Mouse (Mus musculus): Measurements from ENCODE around the gene Ceacam2. TPM values are rescaled to one million over a fixed set of nuclear protein-coding genes. Genes with fewer than 3 reads are reported as not detected.
"Not testable (repeated sequence)": the region's sequence is repeated elsewhere in the genome, so short reads cannot be mapped to it uniquely, and the experiment has no call there.

Gene Ceacam2
- polyA plus RNA-seq, 1 experiment, result 0.04 TPM

- 59% methylated on average over 5 of the region's 5 CpGs for WGBS
- TF ChIP-seq CTCF (IDR thresholded peaks at IDR 0.05; ENCODE audit: insufficient read depth, low read length) (no peak), POLR2A (IDR thresholded peaks at IDR 0.05; ENCODE audit: borderline replicate concordance, extremely low read depth, low read depth, low read length) (no peak)
- DNase-seq, result no peak
- Histone ChIP-seq H3K4me3 (replicated peaks; ENCODE audit: extremely low read depth, low read depth, low read length) (no peak overlapping the region), H3K4me1 (ENCODE audit: control insufficient read depth, insufficient read depth, low read length) (no peaks in the 10 kb centered on the region)
Measured at GRCm38 (mm10) chr7:25485061-25485460, 54.6 kb downstream of the Ceacam2 start.

DNA sequence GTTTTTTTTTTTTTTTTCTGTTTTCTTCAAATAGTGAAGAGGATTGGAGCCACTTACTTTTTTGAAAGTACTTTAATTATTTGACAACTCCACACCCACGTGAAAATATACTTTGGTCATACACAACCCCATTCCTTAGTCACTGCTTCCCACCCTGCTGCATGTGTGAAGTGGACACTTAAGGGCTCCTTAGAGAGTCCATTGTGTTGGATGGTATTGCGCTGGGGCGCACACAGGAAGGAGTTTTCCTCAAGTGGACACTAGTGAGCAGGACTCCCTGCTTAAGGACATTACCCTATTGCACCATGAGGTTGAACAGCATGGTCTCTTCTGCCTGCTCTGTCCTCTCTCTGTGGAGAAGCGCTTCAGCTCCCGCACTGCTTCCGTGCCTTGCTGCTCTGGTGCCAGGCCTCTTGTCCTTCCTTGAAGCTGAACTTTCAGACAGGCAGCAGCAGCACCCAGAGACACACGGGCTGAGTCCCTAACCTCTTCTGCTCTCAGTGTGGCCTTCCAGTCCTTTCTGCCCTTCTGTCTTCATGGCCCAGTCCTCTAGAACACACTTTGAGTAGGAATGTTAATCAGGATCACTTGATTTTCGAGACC lies 56.4 kb downstream of the Ceacam2 start:
- peak; percentile 28 for DNase-seq
- TF ChIP-seq CTCF (IDR thresholded peaks at IDR 0.05; ENCODE audit: insufficient read depth, low read length) (no peak), POLR2A (IDR thresholded peaks at IDR 0.05; ENCODE audit: borderline replicate concordance, extremely low read depth, low read depth, low read length) (no peak)
- Histone ChIP-seq H3K4me1 (ENCODE audit: control insufficient read depth, insufficient read depth, low read length) (no peaks in the 10 kb centered on the region), H3K4me3 (replicated peaks; ENCODE audit: extremely low read depth, low read depth, low read length) (no peak overlapping the region)
- 63% methylated on average over 8 of the region's 8 CpGs for WGBS

DNA sequence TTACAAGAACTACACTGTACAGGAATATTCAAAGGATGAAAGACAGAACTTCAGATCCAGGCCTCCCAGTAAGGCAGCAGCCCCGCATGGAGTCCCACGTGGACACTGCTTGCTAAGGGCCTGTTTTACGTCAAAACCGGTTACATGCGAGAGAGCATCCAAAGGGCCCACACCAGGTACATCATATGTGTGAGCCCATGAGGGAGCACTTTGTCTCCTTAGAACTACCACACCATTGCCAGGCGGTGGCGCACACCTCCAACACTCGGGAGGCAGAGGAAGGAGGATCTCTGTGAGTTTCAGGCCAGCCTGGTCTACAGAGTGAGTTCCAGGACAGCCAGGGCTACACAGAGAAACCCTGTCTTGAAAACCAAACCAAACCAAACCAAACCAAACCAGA lies 58.9 kb downstream of the Ceacam2 start:
- not testable (repeated sequence) for H3K4me1 ChIP-seq (ENCODE audit: control insufficient read depth, insufficient read depth, low read length); DNase-seq; H3K4me3 ChIP-seq (replicated peaks; ENCODE audit: extremely low read depth, low read depth, low read length)
- 70% methylated on average over 8 of the region's 8 CpGs for WGBS

DNA sequence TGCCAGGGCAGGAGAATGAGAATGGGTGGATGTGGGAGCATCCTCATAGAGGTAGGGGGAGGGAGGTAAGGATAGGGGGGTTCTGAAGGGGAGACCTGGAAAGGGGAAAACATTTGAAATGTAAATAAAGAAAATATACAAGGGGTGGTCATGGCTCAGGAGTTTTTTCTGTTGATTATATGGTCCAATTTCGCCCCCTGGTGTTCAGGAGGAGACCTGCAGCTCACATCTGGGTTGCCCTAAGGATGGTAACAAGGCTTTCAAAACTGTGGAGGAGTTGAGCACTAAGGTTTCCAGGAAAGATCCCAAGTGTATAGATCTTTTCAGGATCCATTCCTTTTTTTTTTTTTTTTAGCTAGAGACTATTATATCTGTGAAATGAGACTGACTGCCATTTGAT lies 60.2 kb downstream of the Ceacam2 start:
- peaks cover 4% of the 10 kb centered on the region for H3K4me1 ChIP-seq (ENCODE audit: control insufficient read depth, insufficient read depth, low read length)
- peak; percentile 63 for TF ChIP-seq CTCF (IDR thresholded peaks at IDR 0.05; ENCODE audit: insufficient read depth, low read length)
- TF ChIP-seq POLR2A (IDR thresholded peaks at IDR 0.05; ENCODE audit: borderline replicate concordance, extremely low read depth, low read depth, low read length), result no peak
- H3K4me3 ChIP-seq (replicated peaks; ENCODE audit: extremely low read depth, low read depth, low read length), result no peak overlapping the region
- DNase-seq, result peak; percentile 51
- WGBS, result 0% methylated on average over 1 of the region's 1 CpGs

DNA sequence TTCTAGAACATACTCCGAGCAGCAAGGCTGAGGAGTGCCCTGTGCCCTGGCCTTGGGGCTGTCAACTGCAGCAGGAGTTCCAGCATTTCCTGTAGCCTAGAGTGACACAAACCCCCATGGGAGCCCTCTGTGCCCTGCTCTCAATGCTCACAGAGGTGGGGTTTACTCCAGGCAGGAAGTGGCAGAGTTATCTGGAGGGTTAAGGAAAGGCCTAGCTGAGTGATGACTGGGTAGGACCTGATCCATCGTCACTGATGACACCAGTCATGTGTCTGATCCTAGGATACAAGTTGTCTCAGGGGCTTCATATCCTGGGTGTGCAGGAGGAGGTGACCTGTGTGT lies 61.9 kb downstream of the Ceacam2 start:
- not testable (repeated sequence) for H3K4me3 ChIP-seq (replicated peaks; ENCODE audit: extremely low read depth, low read depth, low read length); DNase-seq; H3K4me1 ChIP-seq (ENCODE audit: control insufficient read depth, insufficient read depth, low read length)
- WGBS, result 31% methylated on average over 2 of the region's 2 CpGs

DNA sequence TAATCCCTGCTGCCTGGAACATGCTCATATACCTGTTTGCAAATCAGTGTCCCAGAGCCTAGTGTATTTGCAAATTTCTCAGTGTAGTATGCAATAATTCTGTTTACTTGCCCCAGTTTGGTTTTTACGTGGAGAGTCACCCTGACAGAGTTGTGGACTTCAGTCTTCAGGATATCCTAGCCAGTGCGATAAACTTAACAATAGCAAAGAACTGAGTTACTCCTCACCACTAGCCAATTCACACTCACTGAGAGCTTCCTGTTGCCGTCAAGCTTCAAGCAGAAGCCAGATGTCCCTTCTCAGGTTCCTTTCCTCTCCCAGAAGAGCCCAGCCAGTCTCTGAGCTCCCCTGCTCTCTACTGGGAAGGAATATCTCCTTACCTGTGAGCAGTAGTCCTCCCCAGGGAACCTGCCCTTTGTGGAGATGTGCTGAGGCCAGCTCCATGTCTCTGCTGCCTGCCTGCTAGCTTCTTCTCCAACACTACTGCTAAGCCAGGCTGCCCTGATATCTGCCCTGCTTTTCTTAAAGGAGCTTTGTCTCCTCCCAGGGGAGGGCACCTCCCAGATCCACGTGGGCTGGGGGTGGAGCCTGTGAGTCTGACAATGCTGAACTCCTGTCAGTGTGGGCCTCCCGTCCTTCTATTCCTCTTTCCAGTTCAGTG lies 62.4 kb downstream of the Ceacam2 start, which contains the start of gene Ceacam1:
TSS of gene Ceacam1 (minus strand) at position 513 of the 661 bp plus-strand sequence.
- TF ChIP-seq POLR2A (IDR thresholded peaks at IDR 0.05; ENCODE audit: borderline replicate concordance, extremely low read depth, low read depth, low read length), result peak; percentile 80; the same call in 1 of the 2 replicates
- H3K4me3 ChIP-seq (replicated peaks; ENCODE audit: extremely low read depth, low read depth, low read length), result peak within 1 kb of the TSS; percentile 39
- H3K4me1 ChIP-seq (ENCODE audit: control insufficient read depth, insufficient read depth, low read length), result not testable (repeated sequence)
- peak; percentile 71 for DNase-seq
- WGBS, result 4% methylated on average over 5 of the region's 5 CpGs

DNA sequence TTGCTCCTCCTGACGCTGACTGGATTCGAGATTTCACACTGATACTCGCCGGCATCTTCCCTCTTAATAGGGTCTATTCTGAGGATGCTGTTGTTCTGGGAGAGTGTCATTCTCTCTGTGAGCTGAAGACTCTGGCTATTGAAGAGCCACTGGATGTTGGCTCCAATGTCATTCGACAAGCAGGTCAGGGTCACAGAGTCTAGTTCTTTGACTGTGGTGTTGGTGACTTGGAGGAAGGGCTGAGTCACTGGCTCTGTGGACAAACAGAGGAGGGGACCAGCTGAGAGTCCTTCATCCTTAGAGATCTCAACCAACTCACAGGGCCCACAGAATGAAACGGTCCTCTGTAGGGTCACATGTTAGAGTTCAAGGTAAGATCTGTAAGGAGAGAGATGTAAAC lies 67.8 kb downstream of the Ceacam2 start:
- not testable (repeated sequence) for DNase-seq; H3K4me3 ChIP-seq (replicated peaks; ENCODE audit: extremely low read depth, low read depth, low read length); H3K4me1 ChIP-seq (ENCODE audit: control insufficient read depth, insufficient read depth, low read length)
- WGBS, result 83% methylated on average over 6 of the region's 6 CpGs

Other genes with a start within 250 kb of the Ceacam2 start
- 42.7 and 49.1 TPM in 2 replicates for gene Pafah1b3, start 241.9 kb downstream of the Ceacam2 start, polyA plus RNA-seq (2012; rRNA removed)
- gene Prr19, start 238.4 kb downstream of the Ceacam2 start, polyA plus RNA-seq (2012; rRNA removed), result not detected in 2 replicates
- not detected in 2 replicates for gene Tmem145, start 233.8 kb downstream of the Ceacam2 start, polyA plus RNA-seq (2012; rRNA removed)
- gene Megf8, start 222.7 kb downstream of the Ceacam2 start, polyA plus RNA-seq (2012; rRNA removed), result 46.8 and 49.8 TPM in 2 replicates
- gene Cnfn, start 170.1 kb downstream of the Ceacam2 start, polyA plus RNA-seq (2012; rRNA removed), result 0.53 and 1,347 TPM in 2 replicates
- gene Lipe, start 141.1 kb downstream of the Ceacam2 start, polyA plus RNA-seq (2012; rRNA removed), result 90.2 and 103 TPM in 2 replicates
- 41.1 and 48.0 TPM in 2 replicates for gene Cxcl17, start 127.0 kb downstream of the Ceacam2 start, polyA plus RNA-seq (2012; rRNA removed)
- gene Ceacam1, start 62.3 kb downstream of the Ceacam2 start, polyA plus RNA-seq (2012; rRNA removed), result 30.9 and 38.6 TPM in 2 replicates
- not detected in 2 replicates for gene Erich4, start 76.0 kb upstream of the Ceacam2 start, polyA plus RNA-seq (2012; rRNA removed)
- gene Dmac2, start 79.6 kb upstream of the Ceacam2 start, polyA plus RNA-seq (2012; rRNA removed), result 36.3 and 40.9 TPM in 2 replicates
- gene B3gnt8, start 86.8 kb upstream of the Ceacam2 start, polyA plus RNA-seq (2012; rRNA removed), result 15.5 and 15.8 TPM in 2 replicates
- gene Bckdha, start 119.1 kb upstream of the Ceacam2 start, polyA plus RNA-seq (2012; rRNA removed), result 140 and 143 TPM in 2 replicates
- gene Exosc5, start 119.3 kb upstream of the Ceacam2 start, polyA plus RNA-seq (2012; rRNA removed), result 53.1 and 60.8 TPM in 2 replicates
- gene Tmem91, start 135.3 kb upstream of the Ceacam2 start, polyA plus RNA-seq (2012; rRNA removed), result 0.37 and 0.86 TPM in 2 replicates
- 51.7 and 53.4 TPM in 2 replicates for gene B9d2, start 140.9 kb upstream of the Ceacam2 start, polyA plus RNA-seq (2012; rRNA removed)
- gene Tgfb1, start 147.1 kb upstream of the Ceacam2 start, polyA plus RNA-seq (2012; rRNA removed), result 68.3 and 71.1 TPM in 2 replicates
- 60.0 and 69.2 TPM in 2 replicates for gene Ccdc97, start 179.2 kb upstream of the Ceacam2 start, polyA plus RNA-seq (2012; rRNA removed)
- gene Hnrnpul1, start 214.9 kb upstream of the Ceacam2 start, polyA plus RNA-seq (2012; rRNA removed), result 43.8 and 49.9 TPM in 2 replicates
- gene Axl, start 248.8 kb upstream of the Ceacam2 start, polyA plus RNA-seq (2012; rRNA removed), result 91.8 and 92.0 TPM in 2 replicates

All from lung, adult 2 months (tissue).